Mouse (Mus musculus) CH12.LX (cell line): ENCODE measurements around the gene Cebpz. TPM values are rescaled to one million over a fixed set of nuclear protein-coding genes. Genes with fewer than 3 reads are reported as not detected.

Experiments used
- DNase-seq: peaks from one replicate; pipeline ENCODE4 v3.0.0-alpha.2; 2013; ENCODE audit errors: extremely low read depth
- H3K27ac ChIP-seq: 2 replicates; pipeline ENCODE4 v1.5.1; 2012; ENCODE audit warnings: low read depth, mild to moderate bottlenecking, control low read depth, moderate library complexity; ENCODE audit not compliant: insufficient read depth
- H3K27me3 ChIP-seq: replicated peaks from 2 replicates; pipeline ENCODE3; 2012; ENCODE audit warnings: inconsistent platforms
- H3K36me3 ChIP-seq, 2 experiments: replicated peaks in 1 of 2; 2 replicates each; pipeline versions ENCODE3 to v1.6.1; 2012; ENCODE audit warnings: inconsistent platforms in 1 of 2, low read length in 1 of 2, mild to moderate bottlenecking in 1 of 2, mixed read lengths in 1 of 2, moderate library complexity in 1 of 2; ENCODE audit not compliant: control insufficient read depth in 1 of 2, insufficient read depth in 1 of 2
- H3K4me1 ChIP-seq, 2 experiments: 2 replicates each; pipeline ENCODE4 v1.6.1; 2012; ENCODE audit warnings: inconsistent platforms in 1 of 2, moderate library complexity in 1 of 2; ENCODE audit not compliant: insufficient read depth in 2 of 2, control insufficient read depth in 1 of 2
- H3K4me2 ChIP-seq: 2 replicates; pipeline ENCODE4 v1.6.1; 2012; ENCODE audit warnings: low read depth, mild to moderate bottlenecking, control low read depth; ENCODE audit not compliant: poor library complexity, insufficient read depth, severe bottlenecking
- H3K4me3 ChIP-seq, 3 experiments: fragments of 150-350 bp in 1 of 3; sonication (generic) in 1 of 3; replicated peaks in 1 of 3; 2 replicates each; pipeline versions ENCODE3 to v1.5.1; 2011 to 2012; ENCODE audit warnings: low read depth in 2 of 3, low read length in 2 of 3, mild to moderate bottlenecking in 2 of 3, moderate library complexity in 2 of 3, control low read depth in 1 of 3, improper control_type of control experiment in 1 of 3, inconsistent platforms in 1 of 3, mixed read lengths in 1 of 3; ENCODE audit not compliant: poor library complexity in 1 of 3
- H3K79me2 ChIP-seq: replicated peaks from 2 replicates; pipeline ENCODE4 v1.6.1; 2012; ENCODE audit warnings: mild to moderate bottlenecking, moderate library complexity; ENCODE audit not compliant: control insufficient read depth, poor library complexity, insufficient read depth, severe bottlenecking; ENCODE audit errors: extremely low read depth
- H3K9ac ChIP-seq: 2 replicates; pipeline ENCODE4 v1.6.1; 2012; ENCODE audit warnings: low read depth, mild to moderate bottlenecking, control low read depth, moderate library complexity; ENCODE audit not compliant: insufficient read depth
- H3K9me3 ChIP-seq: replicated peaks from 2 replicates; pipeline ENCODE3; 2012; ENCODE audit warnings: low read length, inconsistent platforms, mixed read lengths
- CHD2 ChIP-seq: IDR thresholded peaks from 2 replicates; pipeline ENCODE4 v1.6.1; 2011; ENCODE audit warnings: low read length, improper control_type of control experiment
- CTCF ChIP-seq, 2 experiments: IDR thresholded peaks in 1 of 2; conservative IDR thresholded peaks in 1 of 2; 2 replicates each; pipeline ENCODE4 v1.5.1; 2011 to 2012; ENCODE audit warnings: low read depth in 2 of 2, low read length in 2 of 2, improper control_type of control experiment in 1 of 2, inconsistent platforms in 1 of 2, mild to moderate bottlenecking in 1 of 2, moderate library complexity in 1 of 2
- ETS1 ChIP-seq: conservative IDR thresholded peaks from 2 replicates; pipeline ENCODE4 v1.6.1; 2012; ENCODE audit warnings: low read depth, mild to moderate bottlenecking, inconsistent platforms, low read length, improper control_type of control experiment, moderate library complexity
- HCFC1 ChIP-seq: IDR thresholded peaks from 2 replicates; pipeline ENCODE4 v1.6.1; 2012; ENCODE audit warnings: low read depth, mild to moderate bottlenecking, inconsistent platforms, low read length, improper control_type of control experiment
- JUN ChIP-seq: IDR thresholded peaks from 2 replicates; pipeline ENCODE4 v1.6.1; 2011; ENCODE audit warnings: low read depth, mild to moderate bottlenecking, low read length, improper control_type of control experiment, moderate library complexity; ENCODE audit not compliant: insufficient read depth
- JUND ChIP-seq: conservative IDR thresholded peaks from 2 replicates; pipeline ENCODE4 v1.6.1; 2011; ENCODE audit warnings: low read depth, low read length, improper control_type of control experiment
- KAT2A ChIP-seq: IDR thresholded peaks from 2 replicates; pipeline ENCODE4 v1.6.1; 2012; ENCODE audit warnings: low read length, improper control_type of control experiment, inconsistent platforms; ENCODE audit not compliant: insufficient replicate concordance
- MAFK ChIP-seq: IDR thresholded peaks from 2 replicates; pipeline ENCODE4 v1.6.1; 2011; ENCODE audit warnings: low read length, improper control_type of control experiment; ENCODE audit not compliant: insufficient replicate concordance
- MAX ChIP-seq: IDR thresholded peaks from 2 replicates; pipeline ENCODE4 v1.6.1; 2011; ENCODE audit warnings: low read length, improper control_type of control experiment
- MEF2A ChIP-seq: IDR thresholded peaks from 2 replicates; pipeline ENCODE4 v1.6.1; 2014; ENCODE audit warnings: low read depth, mild to moderate bottlenecking, inconsistent platforms, low read length, improper control_type of control experiment, borderline replicate concordance
- MXI1 ChIP-seq: IDR thresholded peaks from 2 replicates; pipeline ENCODE4 v1.6.1; 2011; ENCODE audit warnings: mild to moderate bottlenecking, low read depth, low read length, improper control_type of control experiment
- MYC ChIP-seq: IDR thresholded peaks from 2 replicates; pipeline ENCODE4 v1.6.1; 2011; ENCODE audit warnings: low read depth, mild to moderate bottlenecking, improper control_type of control experiment, low read length
- NELFE ChIP-seq: IDR thresholded peaks from 2 replicates; pipeline ENCODE4 v1.6.1; 2011; ENCODE audit warnings: low read depth, low read length, improper control_type of control experiment
- NRF1 ChIP-seq: IDR thresholded peaks from 2 replicates; pipeline ENCODE4 v1.6.1; 2014; ENCODE audit warnings: low read depth, mild to moderate bottlenecking, inconsistent platforms, low read length, improper control_type of control experiment, moderate library complexity
- PAX5 ChIP-seq: IDR thresholded peaks from 2 replicates; pipeline ENCODE4 v1.6.1; 2012; ENCODE audit warnings: low read length, inconsistent platforms, mixed read lengths
- POLR2A ChIP-seq: IDR thresholded peaks from 2 replicates; pipeline ENCODE4 v1.6.1; 2011; ENCODE audit warnings: low read depth, mild to moderate bottlenecking, improper control_type of control experiment, low read length
- RAD21 ChIP-seq: IDR thresholded peaks from 2 replicates; pipeline ENCODE4 v1.6.1; 2011; ENCODE audit warnings: low read depth, mild to moderate bottlenecking, low read length, improper control_type of control experiment, moderate library complexity
- SIN3A ChIP-seq: IDR thresholded peaks from 2 replicates; pipeline ENCODE4 v1.6.1; 2012; ENCODE audit warnings: low read length, improper control_type of control experiment, inconsistent platforms
- SMC3 ChIP-seq: IDR thresholded peaks from 2 replicates; pipeline ENCODE4 v1.6.1; 2011; ENCODE audit warnings: low read depth, low read length, improper control_type of control experiment
- TCF12 ChIP-seq: IDR thresholded peaks from 2 replicates; pipeline ENCODE4 v1.6.1; 2014; ENCODE audit warnings: low read depth, mild to moderate bottlenecking, inconsistent platforms, low read length, improper control_type of control experiment
- UBTF ChIP-seq: IDR thresholded peaks from 2 replicates; pipeline ENCODE4 v1.6.1; 2012; ENCODE audit warnings: low read depth, mild to moderate bottlenecking, inconsistent platforms, low read length, improper control_type of control experiment, moderate library complexity
- USF1 ChIP-seq: IDR thresholded peaks from 2 replicates; pipeline ENCODE4 v1.6.1; 2014; ENCODE audit warnings: low read depth, mild to moderate bottlenecking, inconsistent platforms, low read length, improper control_type of control experiment
- USF2 ChIP-seq: conservative IDR thresholded peaks from 2 replicates; pipeline ENCODE4 v1.6.1; 2011; ENCODE audit warnings: low read depth, low read length, improper control_type of control experiment
- ZKSCAN1 ChIP-seq: IDR thresholded peaks from 2 replicates; pipeline ENCODE4 v1.6.1; 2012; ENCODE audit warnings: low read depth, inconsistent platforms, low read length, improper control_type of control experiment, borderline replicate concordance
- ZNF384 ChIP-seq: IDR thresholded peaks from 2 replicates; pipeline ENCODE4 v1.6.1; 2012; ENCODE audit warnings: low read depth, low read length, improper control_type of control experiment, inconsistent platforms
- dilution Hi-C: fragments of 300-500 bp; cut with MboI; formaldehyde crosslinking; loops from 2 replicates; pipeline ENCODE4 v1.14.3; 2020; ENCODE audit warnings: low sequenced_read_pairs; ENCODE audit not compliant: extremely low pct_unique_long_range_greater_than_20kb, extremely low pct_ligation_motif_present
- in situ Hi-C: fragments of 300-500 bp; cut with MboI; formaldehyde crosslinking; loops from 3 replicates; pipeline ENCODE4 v1.14.3; 2019; ENCODE audit warnings: low sequenced_read_pairs, low pct_ligation_motif_present, low pct_unique_long_range_greater_than_20kb, mixed read lengths
- polyA plus RNA-seq: library from polyadenylated mRNA; unstranded; fragments of >175 nt; gene quantifications from 2 replicates; pipeline ENCODE4 v1.2.1, GENCODE M21; 2012; ENCODE audit warnings: low read depth; ENCODE audit not compliant: insufficient read length
- total RNA-seq, 2 experiments: library from RNA; depleted of rRNA; stranded (reverse); fragments of 300-350 nt in 1 of 2; fragments of >200 nt in 1 of 2; gene quantifications; 2 replicates each; pipeline ENCODE4 v1.2.3; 2012 to 2014

Gene Cebpz
- total and polyA plus RNA-seq, 3 experiments = 43.3 to 70.1 (median 61.2) TPM

- in situ Hi-C loops = no loop called here
- H3K9me3 ChIP-seq = no peaks in the 10 kb centered on the region
Measured at GRCm38 (mm10) chr17:78942579-78942978, 5.7 kb upstream of the Cebpz start.

GRCm38 (mm10) chr17:78938927-78939326 lies 2.1 kb upstream of the Cebpz start:
- Histone ChIP-seq H3K4me3 (no peak overlapping the region), H3K27ac (no peak overlapping the region), H3K9me3 (no peaks in the 10 kb centered on the region), H3K79me2 (peaks cover 29% of the 10 kb centered on the region), H3K4me2 (no peak overlapping the region), H3K27me3 (no peaks in the 10 kb centered on the region), H3K36me3 (peaks cover 33 to 55% of the 10 kb centered on the region in 2 experiments), H3K9ac (no peak overlapping the region), H3K4me1 (peaks cover 4 to 27% of the 10 kb centered on the region in 2 experiments)
- TF ChIP-seq JUN (no peak), ETS1 (no peak), CTCF (conservative IDR thresholded peaks at IDR 0.05 in 1 of 2, IDR thresholded peaks at IDR 0.05 in 1 of 2; ENCODE audit: low read depth in 2 of 2, low read length in 2 of 2) (no peak), UBTF (no peak), SMC3 (no peak), NELFE (no peak), PAX5 (no peak), USF1 (no peak), NRF1 (no peak), TCF12 (no peak)
- no peak for DNase-seq
- in situ Hi-C loops = no loop called here
- dilution Hi-C loops = no loop called here

More at GRCm38 (mm10) chr17:78942579-78942978, 5.7 kb upstream of the Cebpz start:
- peaks cover 3% of the 10 kb centered on the region; the same call in 1 of the 2 replicates for H3K79me2 ChIP-seq
- H3K4me2 ChIP-seq = no peak overlapping the region
- dilution Hi-C loops = no loop called here
- TF ChIP-seq SIN3A (no peak), ZKSCAN1 (no peak), UBTF (no peak), MAFK (no peak), RAD21 (no peak), KAT2A (no peak), USF2 (no peak), HCFC1 (no peak), MYC (no peak), MEF2A (no peak), CHD2 (no peak), MXI1 (no peak), NELFE (no peak), ZNF384 (no peak), JUND (no peak), CTCF (conservative IDR thresholded peaks at IDR 0.05 in 1 of 2, IDR thresholded peaks at IDR 0.05 in 1 of 2; ENCODE audit: low read depth in 2 of 2, low read length in 2 of 2) (no peak), JUN (no peak), POLR2A (no peak), MAX (no peak)
- peaks cover 38 to 66% of the 10 kb centered on the region in 2 experiments for H3K36me3 ChIP-seq
- H3K27me3 ChIP-seq = no peaks in the 10 kb centered on the region
- no peak overlapping the region for H3K9ac ChIP-seq
- peaks cover 0 to 7% of the 10 kb centered on the region in 2 experiments; a peak in 2 of 4 replicates for H3K4me1 ChIP-seq
- DNase-seq = no peak
- H3K27ac ChIP-seq = no peak overlapping the region
- no peak overlapping the region for H3K4me3 ChIP-seq
